Mouse (Mus musculus): ENCODE measurements around the gene Xpo6.

GRCm38 (mm10) chr7:126191471-126191870 is 8.8 kb downstream of the Xpo6 start:
- TF ChIP-seq CTCF (IDR thresholded peaks at IDR 0.05; ENCODE audit: extremely low read depth, insufficient read depth, insufficient read length, insufficient replicate concordance): no peak
- TF ChIP-seq POLR2A (IDR thresholded peaks at IDR 0.05; ENCODE audit: low read depth, low read length): no peak

All from spleen, adult 2 months (tissue).